Mouse (Mus musculus): ENCODE measurements around the gene Vmn1r185.
"Not testable (repeated sequence)": the region's sequence is repeated elsewhere in the genome, so short reads cannot be mapped to it uniquely, and the experiment has no call there.

Vmn1r185 gene

GRCm38 (mm10) chr7:26618364-26618763, at the start of gene Vmn1r185:
Vmn1r185 (minus strand) TSS chr7:26618464.
- DNase-seq (ENCODE audit: low read depth, low spot score): not testable (repeated sequence)

- DNase-seq (ENCODE audit: low read depth, low spot score): not testable (repeated sequence)
Measured at GRCm38 (mm10) chr7:26667466-26667865, 49.2 kb upstream of the Vmn1r185 start.

DNA sequence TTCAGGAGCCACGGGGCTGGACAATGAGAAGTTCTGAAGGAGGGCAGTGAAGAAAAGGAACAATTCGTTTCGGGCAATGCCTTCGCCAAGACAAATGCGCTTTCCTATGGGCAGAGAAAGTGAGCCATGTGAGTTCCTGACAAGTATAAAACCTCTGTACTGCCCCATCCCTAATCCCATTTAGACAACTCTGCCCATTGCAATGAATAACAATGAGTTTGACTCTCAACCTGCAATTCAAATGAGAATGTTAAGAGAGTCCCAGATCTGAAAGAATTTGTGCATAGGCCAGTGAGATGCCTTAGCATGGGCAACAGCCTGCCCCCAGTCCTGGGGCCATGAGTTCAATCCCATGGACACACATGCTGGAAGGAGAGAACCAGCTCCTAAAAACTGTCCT, 47.7 kb upstream of the Vmn1r185 start:
- no peak for DNase-seq (ENCODE audit: low read depth, low spot score)

DNA sequence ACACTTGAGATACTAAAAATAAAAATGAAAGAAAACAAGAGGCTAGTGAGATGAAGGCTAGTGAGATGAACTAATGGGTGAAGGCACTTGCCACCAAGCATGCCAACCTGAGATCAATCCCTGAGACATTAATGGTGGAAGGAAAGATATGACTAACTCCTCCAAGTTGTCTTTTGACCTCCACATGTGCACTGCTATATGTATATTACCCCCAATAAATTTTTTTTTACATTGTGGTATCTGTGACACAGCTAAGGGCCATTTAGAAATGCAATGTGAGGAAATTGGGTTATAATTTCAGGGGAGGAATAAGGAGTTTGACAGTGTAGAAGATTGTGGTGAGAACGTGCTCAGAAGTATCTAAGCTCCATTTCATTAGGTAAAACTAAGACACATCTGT, 28.5 kb downstream of the Vmn1r185 start:
- no peak for DNase-seq (ENCODE audit: low read depth, low spot score)

DNA sequence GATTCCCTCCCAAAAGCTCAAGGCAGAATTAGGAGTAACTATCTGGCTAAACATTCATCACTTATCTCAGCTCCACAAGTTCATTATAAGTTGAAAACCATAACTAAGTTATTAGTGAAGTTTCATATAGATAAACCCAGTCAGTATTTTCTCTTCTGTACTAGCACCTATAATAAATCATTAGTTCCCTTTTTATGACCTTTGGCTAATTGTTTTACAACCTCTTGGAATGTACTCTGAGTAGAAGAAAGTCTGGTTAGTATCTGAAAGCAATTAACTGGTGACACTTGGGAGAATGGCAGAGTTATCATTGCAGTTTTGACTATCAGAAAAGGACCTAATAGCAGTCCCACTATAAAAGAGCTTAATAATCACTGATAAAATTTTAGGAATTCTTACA, 29.2 kb downstream of the Vmn1r185 start:
- no peak for DNase-seq (ENCODE audit: low read depth, low spot score)
